Mouse (Mus musculus): ENCODE measurements around the gene Zcwpw1.

DNA sequence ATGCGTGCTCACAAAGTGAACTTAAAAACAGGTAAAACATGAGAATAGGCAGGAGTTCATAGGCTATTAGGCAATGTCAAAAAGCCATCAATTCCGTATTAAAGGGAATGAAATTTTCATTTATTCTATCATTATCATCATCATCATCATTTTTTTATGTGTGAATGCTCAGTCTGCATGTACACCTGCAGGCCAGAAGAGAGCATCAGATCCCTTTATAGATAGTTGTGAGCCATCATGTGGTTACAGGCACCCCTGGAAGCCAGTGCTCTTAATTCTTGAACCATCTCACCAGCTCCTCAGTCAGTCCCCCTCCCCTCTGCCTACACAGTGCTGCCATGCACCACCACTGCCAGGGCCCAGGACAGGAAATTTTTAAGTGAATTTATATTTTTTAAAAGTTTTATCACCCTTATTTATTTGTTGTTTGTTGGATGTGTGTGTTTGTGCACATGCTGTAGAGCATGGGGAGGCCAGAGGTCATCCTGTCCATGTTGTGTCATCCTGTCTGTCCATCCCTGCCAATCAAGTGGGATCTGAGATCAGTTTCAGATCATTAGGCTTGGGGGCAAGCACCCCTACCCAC, 1.4 kb downstream of the Zcwpw1 start:
- TF ChIP-seq POLR2A (IDR thresholded peaks at IDR 0.05; ENCODE audit: borderline replicate concordance, insufficient read depth, low read length) (no peak), CTCF (IDR thresholded peaks at IDR 0.05; ENCODE audit: borderline replicate concordance, insufficient read depth, low read depth, low read length) (no peak)

Data from cerebellum, adult 2 months (tissue).